Mouse (Mus musculus) gastrocnemius, postnatal 25 days (tissue): ENCODE measurements around the gene Ifnk. TPM values are rescaled to one million over a fixed set of nuclear protein-coding genes. Genes with fewer than 3 reads are reported as not detected.

Experiments used
- DNase-seq: peaks from one replicate; pipeline ENCODE4 v3.0.0; 2022
- total RNA-seq, 2 experiments: library from RNA; stranded (reverse); gene quantifications; 1 replicate in 1 of 2; 2 replicates in 1 of 2; pipeline ENCODE4 v1.2.3; 2021

Ifnk gene
- total RNA-seq, 2 experiments from 2014 or later: not detected

GRCm38 (mm10) chr4:35140317-35140716 is 11.5 kb upstream of the Ifnk start:
- DNase-seq: no peak

GRCm38 (mm10) chr4:35143472-35144102 is 8.3 kb upstream of the Ifnk start:
- peak; percentile 45 for DNase-seq

- DNase-seq: no peak
These were observed 6.1 kb upstream of the Ifnk start for GRCm38 (mm10) chr4:35145726-35146125.

- DNase-seq: no peak
These were observed 5.3 kb upstream of the Ifnk start for GRCm38 (mm10) chr4:35146597-35146996.

- no peak for DNase-seq
These were observed 3.5 kb upstream of the Ifnk start for GRCm38 (mm10) chr4:35148326-35148725.

GRCm38 (mm10) chr4:35150706-35151105 is 1.1 kb upstream of the Ifnk start:
- no peak for DNase-seq

- DNase-seq: no peak
These were observed 2.2 kb downstream of the Ifnk start for GRCm38 (mm10) chr4:35154051-35154450.

GRCm38 (mm10) chr4:35155132-35155922 is 3.5 kb downstream of the Ifnk start:
- no peak for DNase-seq

GRCm38 (mm10) chr4:35156149-35156611 is 4.3 kb downstream of the Ifnk start:
- DNase-seq: peak; percentile 54

GRCm38 (mm10) chr4:35156751-35157611 is 5.1 kb downstream of the Ifnk start, which contains the start of gene Mob3b:
Gene Mob3b (minus strand): TSS chr4:35157484.
- peak; percentile 73 for DNase-seq

GRCm38 (mm10) chr4:35157815-35158214 is 6.0 kb downstream of the Ifnk start:
- DNase-seq: no peak

GRCm38 (mm10) chr4:35165275-35165674 is 13.4 kb downstream of the Ifnk start:
- DNase-seq: no peak

- no peak for DNase-seq
These were observed 14.1 kb downstream of the Ifnk start for GRCm38 (mm10) chr4:35165947-35166346.

GRCm38 (mm10) chr4:35167855-35168254 is 16.0 kb downstream of the Ifnk start:
- no peak for DNase-seq

- no peak for DNase-seq
These were observed 17.8 kb downstream of the Ifnk start for GRCm38 (mm10) chr4:35169571-35170125.

- no peak for DNase-seq
These were observed 20.6 kb downstream of the Ifnk start for GRCm38 (mm10) chr4:35172471-35172870.

GRCm38 (mm10) chr4:35173551-35173950 is 21.7 kb downstream of the Ifnk start:
- no peak for DNase-seq

- DNase-seq: no peak
These were observed 23.7 kb downstream of the Ifnk start for GRCm38 (mm10) chr4:35175566-35175965.

GRCm38 (mm10) chr4:35177926-35178645 is 26.2 kb downstream of the Ifnk start:
- DNase-seq: no peak

- DNase-seq: no peak
These were observed 35.9 kb downstream of the Ifnk start for GRCm38 (mm10) chr4:35187617-35188326.

GRCm38 (mm10) chr4:35189794-35190193 is 37.9 kb downstream of the Ifnk start:
- no peak for DNase-seq
